In genomic region chr16:35363150-35364062, GRCm38 (mm10) we compare ENCODE assay signal across 8 mouse cellular contexts. TPM values are rescaled to one million over a fixed set of nuclear protein-coding genes. Genes with fewer than 3 reads are reported as not detected.
DNase-seq lines count a peak whose midpoint lies in the region; ATAC-seq lines count a peak whose summit lies in the region.

Sec22a (minus strand) TSS chr16:35363918.

- no peaks in the 10 kb centered on the region for H3K9me3 ChIP-seq in heart, embryonic 13.5 days
- no peaks in the 10 kb centered on the region for H3K9me3 ChIP-seq in liver, embryonic 12.5 days (replicated peaks)
- H3K9me3 ChIP-seq in stomach, embryonic 15.5 days, result no peaks in the 10 kb centered on the region

- no peaks in the 10 kb centered on the region for H3K4me1 ChIP-seq in brown adipose tissue, adult 24 weeks (ENCODE audit: control insufficient read depth, insufficient read depth, insufficient read length, low read length)
- H3K4me1 ChIP-seq in heart, embryonic 13.5 days, result peaks cover 15% of the 10 kb centered on the region
- H3K4me1 ChIP-seq in liver, embryonic 12.5 days, result peaks cover 12% of the 10 kb centered on the region
- H3K4me1 ChIP-seq in stomach, embryonic 15.5 days, result peaks cover 5% of the 10 kb centered on the region; the same call in 1 of the 2 replicates

- H3K9ac ChIP-seq in heart, embryonic 13.5 days, result peak within 1 kb of the TSS; percentile 89
- H3K9ac ChIP-seq in liver, embryonic 12.5 days, result peak within 1 kb of the TSS; percentile 85
- H3K9ac ChIP-seq in stomach, embryonic 15.5 days, result peak within 1 kb of the TSS; percentile 71

- peak within 1 kb of the TSS; percentile 57; the same call in 1 of the 2 replicates for H3K27ac ChIP-seq in brown adipose tissue, adult 24 weeks (replicated peaks; ENCODE audit: low read depth, low read length)
- peak within 1 kb of the TSS; percentile 76 for H3K27ac ChIP-seq in heart, embryonic 13.5 days (replicated peaks)
- H3K27ac ChIP-seq in liver, embryonic 12.5 days, result peak within 1 kb of the TSS; percentile 55
- H3K27ac ChIP-seq in stomach, embryonic 15.5 days, result peak within 1 kb of the TSS; percentile 76

- DNase-seq in CD4-positive, CD25-positive, alpha-beta regulatory T cell, adult 2 months (ENCODE audit: low read depth, low spot score), result peak; percentile 97
- DNase-seq in fat pad, adult 2 months (ENCODE audit: extremely low read depth, low read depth, low spot score), result peak; percentile 36
- peak; percentile 97 for DNase-seq in kidney, postnatal 10 days
- peak; percentile 80 to 86 for DNase-seq in natural killer cell, adult 2 months (ENCODE audit: low spot score in 2 of 2)

- H3K4me2 ChIP-seq in heart, embryonic 13.5 days, result peak within 1 kb of the TSS; percentile 88
- peak within 1 kb of the TSS; percentile 94 for H3K4me2 ChIP-seq in liver, embryonic 12.5 days
- H3K4me2 ChIP-seq in stomach, embryonic 15.5 days, result peak within 1 kb of the TSS; percentile 81

- peak within 1 kb of the TSS; percentile 93 for H3K4me3 ChIP-seq in brown adipose tissue, adult 24 weeks (ENCODE audit: insufficient read depth, low read depth, low read length)
- peak within 1 kb of the TSS; percentile 68 for H3K4me3 ChIP-seq in heart, embryonic 13.5 days
- peak within 1 kb of the TSS; percentile 77 for H3K4me3 ChIP-seq in liver, embryonic 12.5 days
- H3K4me3 ChIP-seq in stomach, embryonic 15.5 days (replicated peaks), result peak within 1 kb of the TSS; percentile 93

- WGBS in heart, embryonic 13.5 days, result under 1% methylated on average over 67 of the region's 67 CpGs
- under 1% methylated on average over 66 of the region's 67 CpGs for WGBS in liver, embryonic 12.5 days (ENCODE audit: insufficient replicate concordance)
- WGBS in stomach, embryonic 15.5 days, result under 1% methylated on average over 67 of the region's 67 CpGs

- ATAC-seq in heart, embryonic 13.5 days (ENCODE audit: extremely low read depth, insufficient number of reproducible peaks, low FRiP score, low TSS enrichment), result peak; percentile 98
- ATAC-seq in liver, embryonic 12.5 days, result peak; percentile 99
- ATAC-seq in stomach, embryonic 15.5 days (ENCODE audit: insufficient read depth, low FRiP score, low read depth), result peak; percentile 98

- peaks cover 21% of the 10 kb centered on the region for H3K36me3 ChIP-seq in heart, embryonic 13.5 days
- 0 out of 2 replicates have a peak, but pooled peaks cover 5% of the 10 kb centered on the region for H3K36me3 ChIP-seq in liver, embryonic 12.5 days
- no peaks in the 10 kb centered on the region for H3K36me3 ChIP-seq in stomach, embryonic 15.5 days

- no peaks in the 10 kb centered on the region for H3K27me3 ChIP-seq in heart, embryonic 13.5 days (replicated peaks)
- peaks cover 10% of the 10 kb centered on the region; the same call in 1 of the 2 replicates for H3K27me3 ChIP-seq in liver, embryonic 12.5 days (replicated peaks)
- no peaks in the 10 kb centered on the region for H3K27me3 ChIP-seq in stomach, embryonic 15.5 days (replicated peaks)

RNA-seq across cellular contexts. Expression of gene Sec22a, which starts in this region (rescaled TPM):
- polyA plus RNA-seq in brown adipose tissue, adult 24 weeks (2012; ENCODE audit: insufficient read depth, insufficient read length, missing spikeins), result 26.0 and 26.9 TPM in 2 replicates
- polyA plus RNA-seq in heart, embryonic 13.5 days (2015; fragmentation: Nextera tagmentation; extraction: Ambion mirVana), result 35.3 and 38.3 TPM in 2 replicates
- 10.8 and 11.7 TPM in 2 replicates for polyA plus RNA-seq in liver, embryonic 12.5 days (2016; fragmentation: Nextera tagmentation; extraction: Ambion mirVana)
- polyA plus RNA-seq in stomach, embryonic 15.5 days (2015; fragmentation: Nextera tagmentation; extraction: Ambion mirVana), result 43.5 and 53.9 TPM in 2 replicates

Comparison
In these comparisons a context has a peak if more than half of its experiments do, and no peak if none do; other contexts are left out.
1. Peak in every context shown above with its lines: DNase-seq, ATAC-seq, H3K4me3 ChIP-seq and H3K27ac ChIP-seq.
2. DNase-seq: peak in every context shown above with its lines; median percentile 97 in CD4-positive, CD25-positive, alpha-beta regulatory T cell, adult 2 months; 97 in kidney, postnatal 10 days; 83 in natural killer cell, adult 2 months; 36 in fat pad, adult 2 months.